Mouse (Mus musculus) ES-E14 (cell line): ENCODE measurements around the gene Spsb1. TPM values are rescaled to one million over a fixed set of nuclear protein-coding genes. Genes with fewer than 3 reads are reported as not detected.

ENCODE experiments used
- DNase-seq: peaks from one replicate; pipeline ENCODE4 v3.0.0-alpha.2; 2013; ENCODE audit warnings: low read depth, low spot score
- H3K27ac ChIP-seq: 2 replicates; pipeline ENCODE4 v1.5.1; 2012; ENCODE audit warnings: low read depth, mild to moderate bottlenecking, low read length, moderate library complexity, mixed read lengths; ENCODE audit not compliant: poor library complexity, insufficient read depth, severe bottlenecking
- H3K36me3 ChIP-seq: 2 replicates; pipeline ENCODE4 v1.6.1; 2012; ENCODE audit warnings: mild to moderate bottlenecking, low read length, moderate library complexity, mixed read lengths; ENCODE audit not compliant: control insufficient read depth, poor library complexity, insufficient read depth, severe bottlenecking
- H3K4me1 ChIP-seq, 2 experiments: fragments of 150-350 bp in 1 of 2; sonication (generic) in 1 of 2; 2 replicates each; pipeline ENCODE4 v1.6.1; 2012; ENCODE audit warnings: low read length in 2 of 2, mild to moderate bottlenecking in 1 of 2, mixed read lengths in 1 of 2; ENCODE audit not compliant: control insufficient read depth in 2 of 2, insufficient read depth in 2 of 2, poor library complexity in 1 of 2
- H3K4me3 ChIP-seq, 2 experiments: fragments of 150-350 bp in 1 of 2; sonication (generic) in 1 of 2; 2 replicates each; pipeline ENCODE4 v1.5.1; 2012; ENCODE audit warnings: low read length in 2 of 2, low read depth in 1 of 2, mild to moderate bottlenecking in 1 of 2, mixed read lengths in 1 of 2; ENCODE audit not compliant: insufficient read depth in 1 of 2, poor library complexity in 1 of 2, severe bottlenecking in 1 of 2
- H3K9ac ChIP-seq: 2 replicates; pipeline ENCODE4 v1.6.1; 2012; ENCODE audit warnings: low read depth, mild to moderate bottlenecking, low read length, mixed read lengths; ENCODE audit not compliant: poor library complexity, insufficient read depth, severe bottlenecking
- H3K9me3 ChIP-seq: fragments of 150-350 bp; sonication (generic); 2 replicates; pipeline ENCODE4 v1.6.1; 2012; ENCODE audit warnings: low read depth, mild to moderate bottlenecking, low read length; ENCODE audit not compliant: control insufficient read depth, insufficient read depth
- CHD2 ChIP-seq: IDR thresholded peaks from 2 replicates; pipeline ENCODE4 v1.6.1; 2014; ENCODE audit warnings: mild to moderate bottlenecking, low read depth, low read length, inconsistent platforms
- HCFC1 ChIP-seq: IDR thresholded peaks from 2 replicates; pipeline ENCODE4 v1.6.1; 2012; ENCODE audit warnings: low read length, inconsistent platforms, borderline replicate concordance; ENCODE audit not compliant: insufficient read depth
- MAFK ChIP-seq: IDR thresholded peaks from 2 replicates; pipeline ENCODE4 v1.6.1; 2014; ENCODE audit warnings: mild to moderate bottlenecking, low read depth, low read length, inconsistent platforms; ENCODE audit not compliant: insufficient read depth
- ZC3H11A ChIP-seq: IDR thresholded peaks from 2 replicates; pipeline ENCODE4 v1.6.1; 2012; ENCODE audit warnings: low read depth, mild to moderate bottlenecking, inconsistent platforms, low read length, borderline replicate concordance
- ZNF384 ChIP-seq: IDR thresholded peaks from 2 replicates; pipeline ENCODE4 v1.6.1; 2012; ENCODE audit warnings: low read depth, low read length, inconsistent platforms
- in situ Hi-C, 2 experiments: fragments of 600-800 bp; cut with MboI; formaldehyde crosslinking; loops; one replicate each; pipeline ENCODE4 v1.15.1; 2025; ENCODE audit warnings: low sequenced_read_pairs in 2 of 2, inconsistent platforms in 1 of 2; ENCODE audit not compliant: unreplicated experiment in 2 of 2
- total RNA-seq: library from RNA; depleted of rRNA; stranded (reverse); fragments of 300-350 nt; gene quantifications from 2 replicates; pipeline ENCODE4 v1.2.3, GENCODE M21; 2012

Spsb1 gene
- total RNA-seq, 1 experiment = 12.0 TPM

DNA sequence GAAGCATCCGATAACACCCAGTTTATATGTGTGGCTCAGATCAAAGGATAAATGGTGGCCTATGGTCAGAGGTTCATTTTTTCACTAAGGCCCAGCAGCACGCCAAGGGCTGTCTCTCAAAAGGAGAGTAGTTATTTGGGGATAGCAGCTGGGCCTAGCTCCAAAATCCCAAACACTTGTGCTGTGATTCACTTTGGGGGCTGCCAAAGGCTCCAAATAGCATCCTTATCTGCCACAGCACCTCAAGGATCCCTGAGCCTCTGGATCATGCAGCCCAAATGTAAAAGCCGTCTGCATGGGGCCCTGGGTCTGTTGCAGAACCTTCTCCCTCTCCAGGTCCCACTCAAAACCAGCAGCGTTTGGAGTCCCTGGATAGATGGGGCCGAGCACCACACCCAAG is 6.7 kb downstream of the Spsb1 start:
- H3K4me1 ChIP-seq = peaks cover 12 to 18% of the 10 kb centered on the region in 2 experiments
- in situ Hi-C loops = no loop called here

DNA sequence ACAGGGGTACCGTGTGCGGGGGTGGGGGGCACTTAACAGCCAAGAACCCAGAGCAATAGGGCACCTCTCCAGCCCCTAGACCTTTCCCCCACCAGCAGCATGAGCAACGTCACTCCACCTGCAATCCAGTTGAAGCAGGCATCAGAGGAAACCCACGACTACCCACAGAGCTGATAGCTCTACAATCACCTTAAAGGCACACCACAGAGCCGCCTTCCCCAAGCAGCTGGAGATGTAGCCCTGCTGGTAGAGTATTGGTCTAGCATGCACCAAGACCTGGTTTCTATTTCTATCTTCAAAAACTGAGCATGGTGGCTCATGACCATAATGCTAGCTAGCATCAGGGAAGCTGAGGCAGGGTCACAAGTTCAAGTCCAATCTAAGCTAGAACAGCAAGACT is 7.4 kb downstream of the Spsb1 start:
- H3K4me3 ChIP-seq = no peak overlapping the region
- no peak for TF ChIP-seq MAFK
- no peak for TF ChIP-seq CHD2
- no peak for TF ChIP-seq HCFC1
- no peak for TF ChIP-seq ZC3H11A
- no peak for TF ChIP-seq ZNF384
- no peak overlapping the region for H3K27ac ChIP-seq
- no peak for DNase-seq
- H3K4me1 ChIP-seq = peaks cover 12 to 20% of the 10 kb centered on the region in 2 experiments
- in situ Hi-C loops = no loop called here
- H3K9me3 ChIP-seq = no peaks in the 10 kb centered on the region
- H3K9ac ChIP-seq = no peak overlapping the region
- no peaks in the 10 kb centered on the region for H3K36me3 ChIP-seq

More for the DNA sequence above, 6.7 kb downstream of the Spsb1 start:
- H3K27ac ChIP-seq = no peak overlapping the region
- H3K4me3 ChIP-seq = no peak overlapping the region
- no peak overlapping the region for H3K9ac ChIP-seq
- no peak for TF ChIP-seq ZC3H11A
- no peak for TF ChIP-seq MAFK
- no peak for TF ChIP-seq HCFC1
- no peak for TF ChIP-seq ZNF384
- TF ChIP-seq CHD2 = no peak
- H3K9me3 ChIP-seq = no peaks in the 10 kb centered on the region
- H3K36me3 ChIP-seq = no peaks in the 10 kb centered on the region
- DNase-seq = no peak

GRCm38 (mm10) chr4:149945194-149945593 is 9.6 kb downstream of the Spsb1 start:
- Histone ChIP-seq H3K4me3 (no peak overlapping the region), H3K36me3 (no peaks in the 10 kb centered on the region), H3K4me1 (peaks cover 13 to 24% of the 10 kb centered on the region in 2 experiments), H3K27ac (no peak overlapping the region), H3K9ac (no peak overlapping the region), H3K9me3 (no peaks in the 10 kb centered on the region)
- no peak for DNase-seq
- TF ChIP-seq ZNF384 = peak; percentile 66
- TF ChIP-seq CHD2 = no peak
- in situ Hi-C loops = no loop called here

- no peak for TF ChIP-seq ZNF384
- TF ChIP-seq CHD2 = no peak
- no peak for TF ChIP-seq HCFC1
- TF ChIP-seq ZC3H11A = no peak
- no peak for TF ChIP-seq MAFK
These were observed 10.6 kb downstream of the Spsb1 start for GRCm38 (mm10) chr4:149944214-149944613.

DNA sequence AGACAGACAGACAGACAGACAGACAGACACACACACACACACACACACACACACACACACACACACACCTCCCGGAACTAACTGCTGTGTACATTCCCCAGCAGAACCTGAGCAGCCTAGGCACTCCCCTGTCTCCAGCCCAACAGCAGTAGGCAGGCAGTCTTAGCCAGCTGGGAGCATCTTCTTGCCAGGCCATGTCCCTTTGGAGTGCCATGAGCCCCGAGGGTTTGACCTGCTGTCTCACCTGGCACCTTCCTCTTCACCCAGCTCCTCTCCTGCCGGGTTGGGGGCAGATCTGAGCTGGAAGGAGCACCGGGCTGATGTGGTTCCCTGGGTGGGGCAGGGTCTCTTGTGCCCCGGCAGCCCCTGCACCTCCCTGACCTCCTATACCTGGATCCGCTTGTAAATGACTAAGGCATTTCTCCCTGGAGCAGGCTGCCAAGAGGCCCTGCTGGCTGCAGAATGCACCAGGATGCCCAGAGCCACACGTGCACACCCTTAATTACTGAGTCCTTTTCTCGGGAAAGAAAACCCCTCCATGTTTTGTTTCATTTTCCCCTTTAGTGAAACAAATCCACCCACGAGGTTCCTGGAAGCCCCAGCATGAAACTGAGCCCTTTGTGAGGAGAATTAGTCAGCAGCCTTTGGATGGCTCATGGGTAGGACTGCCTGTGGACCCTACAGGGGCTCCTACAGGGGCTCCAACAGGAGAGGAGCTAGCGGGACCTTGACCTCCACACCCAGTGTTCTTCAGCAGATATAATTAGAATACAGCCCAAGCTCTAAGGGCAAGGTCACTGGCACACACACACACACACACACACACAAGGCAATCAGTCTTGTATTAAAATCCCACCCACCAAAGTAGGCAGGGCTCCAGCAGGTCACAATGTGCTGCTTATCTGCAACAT is 11.8 kb downstream of the Spsb1 start:
- no peak for DNase-seq
- Histone ChIP-seq H3K36me3 (no peaks in the 10 kb centered on the region; the same call in 1 of the 2 replicates), H3K9me3 (no peaks in the 10 kb centered on the region), H3K4me1 (peaks cover 21 to 32% of the 10 kb centered on the region in 2 experiments), H3K4me3 (no peak overlapping the region), H3K9ac (no peak overlapping the region; the same call in 1 of the 2 replicates), H3K27ac (no peak overlapping the region)
- in situ Hi-C loops = no loop called here
- TF ChIP-seq ZNF384 (no peak), HCFC1 (no peak), MAFK (no peak), CHD2 (no peak), ZC3H11A (no peak)

More at GRCm38 (mm10) chr4:149944214-149944613, 10.6 kb downstream of the Spsb1 start:
- H3K9me3 ChIP-seq = no peaks in the 10 kb centered on the region
- H3K9ac ChIP-seq = no peak overlapping the region
- in situ Hi-C loops = no loop called here
- peaks cover 15 to 29% of the 10 kb centered on the region in 2 experiments for H3K4me1 ChIP-seq
- H3K27ac ChIP-seq = no peak overlapping the region
- no peak overlapping the region for H3K4me3 ChIP-seq
- no peak for DNase-seq
- H3K36me3 ChIP-seq = no peaks in the 10 kb centered on the region; the same call in 1 of the 2 replicates
